Mouse (Mus musculus) adrenal gland, adult 2 months (tissue): ENCODE measurements around the gene Orc1. TPM values are rescaled to one million over a fixed set of nuclear protein-coding genes. Genes with fewer than 3 reads are reported as not detected.

Experiments
- DNase-seq: peaks from one replicate; pipeline ENCODE4 v3.0.0; 2021
- polyA plus RNA-seq: library from polyadenylated mRNA; depleted of rRNA; stranded (reverse); fragments of >200 nt; gene quantifications from 2 replicates; pipeline ENCODE4 v1.2.3, GENCODE M21; 2012; rRNA removed
- total RNA-seq, 2 experiments: library from RNA; stranded (reverse); gene quantifications; 2 replicates each; pipeline ENCODE4 v1.2.3; 2021

Gene Orc1
- total and polyA plus RNA-seq, 3 experiments, result 0.04 to 0.24 (median 0.20) TPM

DNA sequence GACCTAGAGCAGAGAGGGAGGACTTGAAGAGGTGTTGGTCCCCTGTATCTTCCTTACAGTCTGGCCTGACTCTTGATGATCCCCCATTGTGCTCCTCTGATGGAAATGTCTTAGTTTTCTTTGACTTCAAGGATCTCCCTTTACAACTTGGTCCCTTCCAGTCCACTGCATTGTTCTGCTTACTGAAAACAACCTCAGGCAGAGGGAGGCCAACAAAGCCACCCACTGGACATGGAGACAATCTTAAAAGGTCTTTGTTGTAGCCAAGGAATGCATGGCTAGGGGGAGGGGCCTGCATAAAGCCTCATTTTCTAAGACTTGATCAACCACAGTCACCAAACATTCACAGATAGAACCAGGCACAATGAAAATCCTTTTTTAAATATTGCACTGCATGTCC lies 55.9 kb downstream of the Orc1 start:
- DNase-seq, result no peak

DNA sequence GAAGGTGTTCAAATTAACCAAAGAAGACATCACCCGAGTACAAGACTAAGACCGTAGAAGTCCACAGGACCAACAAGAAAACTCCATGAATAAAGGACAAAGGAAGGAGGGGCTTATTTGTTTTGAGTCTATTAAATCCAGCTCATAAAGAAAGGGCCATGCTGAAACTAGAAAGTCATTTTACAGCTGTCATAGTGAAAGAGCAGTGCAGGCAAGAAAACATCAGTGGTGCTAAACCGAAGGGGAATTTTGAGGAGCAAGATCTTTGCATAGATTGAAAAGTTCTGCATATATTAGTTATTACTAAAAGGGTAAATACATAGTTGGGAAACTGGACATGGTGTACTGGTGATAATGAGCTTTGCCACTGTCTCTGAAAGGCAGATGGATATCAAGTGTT lies 58.5 kb downstream of the Orc1 start:
- DNase-seq, result no peak

DNA sequence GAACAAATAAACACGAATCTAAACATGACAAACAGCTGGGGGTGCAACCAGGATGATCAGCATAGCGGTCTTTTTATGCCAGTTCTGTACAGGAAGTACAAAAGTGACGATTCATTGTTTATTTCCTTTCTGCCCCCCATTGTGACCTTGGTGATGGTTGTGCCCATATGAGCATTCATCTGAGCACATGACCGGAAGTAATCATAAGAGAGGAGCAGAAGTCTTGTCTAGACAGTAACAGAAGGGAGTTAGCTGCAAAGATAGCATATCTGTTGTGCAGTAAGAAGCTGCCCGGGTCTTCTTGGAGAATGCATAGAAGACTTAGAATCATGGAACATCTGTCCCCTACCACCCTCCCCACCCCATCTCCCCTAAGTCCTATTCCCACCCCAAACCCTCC lies 59.5 kb downstream of the Orc1 start:
- DNase-seq, result no peak

DNA sequence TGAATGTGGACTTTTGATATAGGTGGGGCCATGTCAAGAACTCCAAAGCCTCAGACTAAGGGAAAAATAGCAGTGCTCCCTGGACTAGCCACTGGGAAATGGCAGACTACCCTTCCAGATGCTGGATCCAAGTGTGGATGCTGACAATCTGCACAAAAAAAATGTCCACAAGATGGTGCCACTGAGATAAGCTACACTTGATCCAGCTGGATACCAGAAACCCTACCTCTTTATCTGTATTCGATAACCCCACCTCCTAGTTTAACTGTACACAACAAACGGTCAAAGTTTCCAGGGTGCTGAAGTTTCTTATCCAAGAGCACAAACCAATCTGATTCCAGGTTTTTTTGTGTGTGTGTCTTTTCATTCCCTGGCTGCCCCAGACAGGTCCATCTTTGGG lies 85.2 kb downstream of the Orc1 start:
- DNase-seq, result peak; percentile 3

Other genes starting within 250 kb of the Orc1 start
- gene Shisal2a, start 196.1 kb upstream of the Orc1 start, total RNA-seq, result 1 to 10 TPM; 6.4 to 9.5 TPM
- 14.3 and 16.2 TPM in 2 replicates for gene Shisal2a, start 196.1 kb upstream of the Orc1 start, polyA plus RNA-seq
- gene Gpx7, start 172.5 kb upstream of the Orc1 start, total RNA-seq, result 1 to 10 TPM; 5.1 to 8.5 TPM
- gene Gpx7, start 172.5 kb upstream of the Orc1 start, polyA plus RNA-seq, result 8.4 and 9.4 TPM in 2 replicates
- gene Tut4, start 120.0 kb upstream of the Orc1 start, total RNA-seq, result 10 to 100 TPM; 26.1 to 28.7 TPM
- 24.4 and 27.2 TPM in 2 replicates for gene Tut4, start 120.0 kb upstream of the Orc1 start, polyA plus RNA-seq
- gene Prpf38a, start 87 bp upstream of the Orc1 start, total RNA-seq, result 10 to 100 TPM; 26.8 to 28.4 TPM
- gene Prpf38a, start 87 bp upstream of the Orc1 start, polyA plus RNA-seq, result 0.66 and 0.99 TPM in 2 replicates
- 10 to 100 TPM; 37.3 to 42.1 TPM for gene Cc2d1b, start 40.5 kb downstream of the Orc1 start, total RNA-seq
- 26.7 and 33.0 TPM in 2 replicates for gene Cc2d1b, start 40.5 kb downstream of the Orc1 start, polyA plus RNA-seq
- gene 3110021N24Rik, start 140.2 kb downstream of the Orc1 start, total RNA-seq, result under 1 TPM; 0.62 to 0.92 TPM
- gene 3110021N24Rik, start 140.2 kb downstream of the Orc1 start, polyA plus RNA-seq, result 0.07 and 0.49 TPM in 2 replicates
- 10 to 100 TPM; 27.2 to 28.9 TPM for gene Zfyve9, start 201.4 kb downstream of the Orc1 start, total RNA-seq
- 4.1 and 4.5 TPM in 2 replicates for gene Zfyve9, start 201.4 kb downstream of the Orc1 start, polyA plus RNA-seq